Mouse (Mus musculus): ENCODE measurements around the gene Ccdc86. TPM values are rescaled to one million over a fixed set of nuclear protein-coding genes. Genes with fewer than 3 reads are reported as not detected.

The Ccdc86 gene
- polyA plus RNA-seq (2012; rRNA removed): 6.2 and 6.3 TPM in 2 replicates

GRCm38 (mm10) chr19:10949112-10949511 is at the start of gene Ccdc86:
Gene Ccdc86, minus strand, starts transcription at chr19:10949266.
- DNase-seq (ENCODE audit: low read depth): peak; percentile 100
- TF ChIP-seq CTCF (IDR thresholded peaks at IDR 0.05; ENCODE audit: borderline replicate concordance, extremely low read depth, insufficient read depth, insufficient read length): no peak
- peak; percentile 39; the same call in 1 of the 2 replicates for TF ChIP-seq POLR2A (IDR thresholded peaks at IDR 0.05; ENCODE audit: borderline replicate concordance, extremely low read depth, insufficient read depth, insufficient read length, poor library complexity, severe bottlenecking)

- TF ChIP-seq POLR2A (IDR thresholded peaks at IDR 0.05; ENCODE audit: borderline replicate concordance, extremely low read depth, insufficient read depth, insufficient read length, poor library complexity, severe bottlenecking): no peak
- TF ChIP-seq CTCF (IDR thresholded peaks at IDR 0.05; ENCODE audit: borderline replicate concordance, extremely low read depth, insufficient read depth, insufficient read length): no peak
- no peak for DNase-seq (ENCODE audit: low read depth)
Observed at GRCm38 (mm10) chr19:10993150-10993549, 44.1 kb upstream of the Ccdc86 start, which contains the start of gene Ms4a15. Gene Ms4a15, minus strand, starts transcription at chr19:10993250.

- TF ChIP-seq POLR2A (IDR thresholded peaks at IDR 0.05; ENCODE audit: borderline replicate concordance, extremely low read depth, insufficient read depth, insufficient read length, poor library complexity, severe bottlenecking) (no peak), CTCF (IDR thresholded peaks at IDR 0.05; ENCODE audit: borderline replicate concordance, extremely low read depth, insufficient read depth, insufficient read length) (no peak)
- no peak for DNase-seq (ENCODE audit: low read depth)
Observed at GRCm38 (mm10) chr19:10991911-10992310, 42.8 kb upstream of the Ccdc86 start.

- no peak for TF ChIP-seq CTCF (IDR thresholded peaks at IDR 0.05; ENCODE audit: borderline replicate concordance, extremely low read depth, insufficient read depth, insufficient read length)
- no peak for DNase-seq (ENCODE audit: low read depth)
Observed at GRCm38 (mm10) chr19:10990751-10991150, 41.7 kb upstream of the Ccdc86 start.

GRCm38 (mm10) chr19:10988563-10988962 is 39.5 kb upstream of the Ccdc86 start:
- TF ChIP-seq CTCF (IDR thresholded peaks at IDR 0.05; ENCODE audit: borderline replicate concordance, extremely low read depth, insufficient read depth, insufficient read length) (no peak), POLR2A (IDR thresholded peaks at IDR 0.05; ENCODE audit: borderline replicate concordance, extremely low read depth, insufficient read depth, insufficient read length, poor library complexity, severe bottlenecking) (no peak)
- DNase-seq (ENCODE audit: low read depth): no peak

GRCm38 (mm10) chr19:10985889-10986288 is 36.8 kb upstream of the Ccdc86 start:
- DNase-seq (ENCODE audit: low read depth): no peak
- TF ChIP-seq CTCF (IDR thresholded peaks at IDR 0.05; ENCODE audit: borderline replicate concordance, extremely low read depth, insufficient read depth, insufficient read length): no peak
- no peak for TF ChIP-seq POLR2A (IDR thresholded peaks at IDR 0.05; ENCODE audit: borderline replicate concordance, extremely low read depth, insufficient read depth, insufficient read length, poor library complexity, severe bottlenecking)

GRCm38 (mm10) chr19:10984551-10984950 is 35.5 kb upstream of the Ccdc86 start:
- no peak for DNase-seq (ENCODE audit: low read depth)
- TF ChIP-seq CTCF (IDR thresholded peaks at IDR 0.05; ENCODE audit: borderline replicate concordance, extremely low read depth, insufficient read depth, insufficient read length) (no peak), POLR2A (IDR thresholded peaks at IDR 0.05; ENCODE audit: borderline replicate concordance, extremely low read depth, insufficient read depth, insufficient read length, poor library complexity, severe bottlenecking) (no peak)

- TF ChIP-seq POLR2A (IDR thresholded peaks at IDR 0.05; ENCODE audit: borderline replicate concordance, extremely low read depth, insufficient read depth, insufficient read length, poor library complexity, severe bottlenecking) (no peak), CTCF (IDR thresholded peaks at IDR 0.05; ENCODE audit: borderline replicate concordance, extremely low read depth, insufficient read depth, insufficient read length) (peak; percentile 54; the same call in 1 of the 2 replicates)
- DNase-seq (ENCODE audit: low read depth): peak; percentile 2
Observed at GRCm38 (mm10) chr19:10983146-10983545, 34.1 kb upstream of the Ccdc86 start.

GRCm38 (mm10) chr19:10980210-10980609 is 31.1 kb upstream of the Ccdc86 start:
- TF ChIP-seq CTCF (IDR thresholded peaks at IDR 0.05; ENCODE audit: borderline replicate concordance, extremely low read depth, insufficient read depth, insufficient read length): no peak
- TF ChIP-seq POLR2A (IDR thresholded peaks at IDR 0.05; ENCODE audit: borderline replicate concordance, extremely low read depth, insufficient read depth, insufficient read length, poor library complexity, severe bottlenecking): no peak
- DNase-seq (ENCODE audit: low read depth): no peak

GRCm38 (mm10) chr19:10979184-10980168 is 30.4 kb upstream of the Ccdc86 start:
- no peak for TF ChIP-seq POLR2A (IDR thresholded peaks at IDR 0.05; ENCODE audit: borderline replicate concordance, extremely low read depth, insufficient read depth, insufficient read length, poor library complexity, severe bottlenecking)
- TF ChIP-seq CTCF (IDR thresholded peaks at IDR 0.05; ENCODE audit: borderline replicate concordance, extremely low read depth, insufficient read depth, insufficient read length): peak; percentile 76
- DNase-seq (ENCODE audit: low read depth): peak; percentile 66

GRCm38 (mm10) chr19:10976318-10976717 is 27.3 kb upstream of the Ccdc86 start:
- DNase-seq (ENCODE audit: low read depth): peak; percentile 2
- TF ChIP-seq CTCF (IDR thresholded peaks at IDR 0.05; ENCODE audit: borderline replicate concordance, extremely low read depth, insufficient read depth, insufficient read length) (peak; percentile 33; the same call in 1 of the 2 replicates), POLR2A (IDR thresholded peaks at IDR 0.05; ENCODE audit: borderline replicate concordance, extremely low read depth, insufficient read depth, insufficient read length, poor library complexity, severe bottlenecking) (no peak)

Measured in brain, embryonic 14.5 days (tissue).